Mouse (Mus musculus) bone marrow, adult 2 months (tissue): ENCODE data around the gene Rmnd5a. TPM values are rescaled to one million over a fixed set of nuclear protein-coding genes. Genes with fewer than 3 reads are reported as not detected.

ENCODE experiments used
- H3K27ac ChIP-seq: fragments of 200-500 bp; 2 replicates; pipeline ENCODE4 v1.5.1; 2012; ENCODE audit warnings: low read depth, mild to moderate bottlenecking, control low read depth, inconsistent platforms, low read length; ENCODE audit not compliant: control insufficient read depth, poor library complexity, insufficient read depth
- H3K4me1 ChIP-seq: fragments of 200-500 bp; 2 replicates; pipeline ENCODE4 v1.6.1; 2011; ENCODE audit warnings: low read length; ENCODE audit not compliant: control insufficient read depth, insufficient read depth
- H3K4me3 ChIP-seq: fragments of 200-500 bp; replicated peaks from 2 replicates; pipeline ENCODE3; 2011; ENCODE audit warnings: mild to moderate bottlenecking, low read depth, low read length, control low read depth; ENCODE audit not compliant: control insufficient read depth
- CTCF ChIP-seq: fragments of 200-500 bp; IDR thresholded peaks from 2 replicates; pipeline ENCODE4 v1.5.1; 2011; ENCODE audit warnings: low read length, control low read depth; ENCODE audit not compliant: control insufficient read depth, insufficient read depth
- POLR2A ChIP-seq: fragments of 200-500 bp; IDR thresholded peaks from 2 replicates; pipeline ENCODE4 v1.6.1; 2011; ENCODE audit warnings: low read depth, mild to moderate bottlenecking, control low read depth, low read length, borderline replicate concordance; ENCODE audit not compliant: control insufficient read depth
- WGBS: fragments of 180-500 bp; shearing (Covaris S2); methylation state at CpG from one replicate; pipeline ENCODE4 v1.1.7; 2018; 5-methylcytosine and 5-hydroxymethylcytosine counted together
- polyA plus RNA-seq: library from polyadenylated mRNA; stranded (reverse); fragments of >200 nt; gene quantifications from 2 replicates; pipeline ENCODE4 v1.2.4, GENCODE M21; 2011; ENCODE audit warnings: low replicate concordance; ENCODE audit not compliant: missing spikeins, insufficient read depth, insufficient read length

Gene Rmnd5a
- polyA plus RNA-seq, 1 experiment = 21.4 TPM

DNA sequence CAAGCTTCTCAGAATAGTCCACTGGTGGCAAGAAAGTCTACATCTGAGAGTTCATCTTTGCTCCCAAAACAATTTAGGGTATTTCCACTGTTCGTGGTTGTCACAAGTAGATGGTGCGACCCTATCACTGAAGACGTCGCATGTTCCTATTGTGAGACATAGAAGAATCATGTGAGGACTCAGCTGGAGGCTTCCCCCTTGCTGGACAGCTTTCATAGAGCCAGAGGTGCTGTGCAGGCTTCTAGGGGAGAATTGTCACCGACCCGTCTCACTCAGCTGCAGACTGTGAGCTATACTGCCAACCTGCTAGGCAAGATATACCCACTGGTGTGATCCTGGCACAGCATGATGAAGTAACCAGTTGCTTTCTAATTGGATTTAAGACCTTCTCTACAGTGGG lies 88.2 kb downstream of the Rmnd5a start:
- TF ChIP-seq POLR2A (no peak), CTCF (no peak)
- no peak overlapping the region for H3K4me3 ChIP-seq
- WGBS = 81% methylated on average over 6 of the region's 6 CpGs
- no peaks in the 10 kb centered on the region for H3K4me1 ChIP-seq
- H3K27ac ChIP-seq = no peak overlapping the region

- H3K27ac ChIP-seq = no peak overlapping the region
- WGBS = 87% methylated on average over 3 of the region's 3 CpGs
Measured at GRCm38 (mm10) chr6:71351201-71351600, 89.2 kb downstream of the Rmnd5a start.

GRCm38 (mm10) chr6:71348006-71348405 lies 92.4 kb downstream of the Rmnd5a start:
- no peak overlapping the region for H3K4me3 ChIP-seq
- TF ChIP-seq CTCF (peak; percentile 12; the same call in 1 of the 2 replicates), POLR2A (no peak)
- 92% methylated on average over 9 of the region's 9 CpGs for WGBS

More at GRCm38 (mm10) chr6:71351201-71351600, 89.2 kb downstream of the Rmnd5a start:
- Histone ChIP-seq H3K4me1 (no peaks in the 10 kb centered on the region), H3K4me3 (no peak overlapping the region)
- TF ChIP-seq POLR2A (no peak), CTCF (no peak)

GRCm38 (mm10) chr6:71341179-71341578 lies 99.3 kb downstream of the Rmnd5a start:
- 79% methylated on average over 9 of the region's 9 CpGs for WGBS
- Histone ChIP-seq H3K4me1 (no peaks in the 10 kb centered on the region), H3K27ac (no peak overlapping the region), H3K4me3 (no peak overlapping the region)
- TF ChIP-seq CTCF (no peak), POLR2A (no peak)

More at GRCm38 (mm10) chr6:71348006-71348405, 92.4 kb downstream of the Rmnd5a start:
- H3K27ac ChIP-seq = no peak overlapping the region
- H3K4me1 ChIP-seq = no peaks in the 10 kb centered on the region

- H3K4me1 ChIP-seq = no peaks in the 10 kb centered on the region
Measured at GRCm38 (mm10) chr6:71339351-71339750, 101.1 kb downstream of the Rmnd5a start.

GRCm38 (mm10) chr6:71338941-71339340 lies 101.5 kb downstream of the Rmnd5a start:
- H3K4me1 ChIP-seq = no peaks in the 10 kb centered on the region
- no peak overlapping the region for H3K4me3 ChIP-seq
- WGBS = 78% methylated on average over 3 of the region's 3 CpGs
- TF ChIP-seq POLR2A = no peak
- 0 out of 2 replicates have a peak overlapping the region, but pooled peaks have one; percentile 37 for H3K27ac ChIP-seq

More at GRCm38 (mm10) chr6:71339351-71339750, 101.1 kb downstream of the Rmnd5a start:
- 0 out of 2 replicates have a peak overlapping the region, but pooled peaks have one; percentile 37 for H3K27ac ChIP-seq
- H3K4me3 ChIP-seq = no peak overlapping the region
- TF ChIP-seq POLR2A = no peak
- 65% methylated on average over 4 of the region's 4 CpGs for WGBS

Other genes with a start within 250 kb of the Rmnd5a start
- 31.0 and 166 TPM in 2 replicates for gene Fabp1, start 240.8 kb downstream of the Rmnd5a start, polyA plus RNA-seq
- gene Krcc1, start 169.0 kb downstream of the Rmnd5a start, polyA plus RNA-seq = 20.7 and 24.1 TPM in 2 replicates
- gene Smyd1, start 118.4 kb downstream of the Rmnd5a start, polyA plus RNA-seq = 0.45 TPM in 1 of 2 replicates, not detected in the other
- gene Cd8b1, start 117.8 kb downstream of the Rmnd5a start, polyA plus RNA-seq = 1.8 and 6.1 TPM in 2 replicates
- 1.7 and 2.6 TPM in 2 replicates for gene Cd8a, start 67.2 kb downstream of the Rmnd5a start, polyA plus RNA-seq
- gene Rnf103, start 53.3 kb upstream of the Rmnd5a start, polyA plus RNA-seq = 2.2 and 4.1 TPM in 2 replicates
- gene Chmp3, start 103.2 kb upstream of the Rmnd5a start, polyA plus RNA-seq = 142 and 180 TPM in 2 replicates
- gene Kdm3a, start 192.4 kb upstream of the Rmnd5a start, polyA plus RNA-seq = 10.5 and 16.7 TPM in 2 replicates